Mouse (Mus musculus) ES-E14 (cell line): ENCODE data around the gene Tex33. TPM values are rescaled to one million over a fixed set of nuclear protein-coding genes. Genes with fewer than 3 reads are reported as not detected.

Experiments
- DNase-seq: peaks from one replicate; pipeline ENCODE4 v3.0.0-alpha.2; 2013; ENCODE audit warnings: low read depth, low spot score
- H3K27ac ChIP-seq: 2 replicates; pipeline ENCODE4 v1.5.1; 2012; ENCODE audit warnings: low read depth, mild to moderate bottlenecking, low read length, moderate library complexity, mixed read lengths; ENCODE audit not compliant: poor library complexity, insufficient read depth, severe bottlenecking
- H3K36me3 ChIP-seq: 2 replicates; pipeline ENCODE4 v1.6.1; 2012; ENCODE audit warnings: mild to moderate bottlenecking, low read length, moderate library complexity, mixed read lengths; ENCODE audit not compliant: control insufficient read depth, poor library complexity, insufficient read depth, severe bottlenecking
- H3K4me1 ChIP-seq, 2 experiments: fragments of 150-350 bp in 1 of 2; sonication (generic) in 1 of 2; 2 replicates each; pipeline ENCODE4 v1.6.1; 2012; ENCODE audit warnings: low read length in 2 of 2, mild to moderate bottlenecking in 1 of 2, mixed read lengths in 1 of 2; ENCODE audit not compliant: control insufficient read depth in 2 of 2, insufficient read depth in 2 of 2, poor library complexity in 1 of 2
- H3K4me3 ChIP-seq, 2 experiments: fragments of 150-350 bp in 1 of 2; sonication (generic) in 1 of 2; 2 replicates each; pipeline ENCODE4 v1.5.1; 2012; ENCODE audit warnings: low read length in 2 of 2, low read depth in 1 of 2, mild to moderate bottlenecking in 1 of 2, mixed read lengths in 1 of 2; ENCODE audit not compliant: insufficient read depth in 1 of 2, poor library complexity in 1 of 2, severe bottlenecking in 1 of 2
- H3K9ac ChIP-seq: 2 replicates; pipeline ENCODE4 v1.6.1; 2012; ENCODE audit warnings: low read depth, mild to moderate bottlenecking, low read length, mixed read lengths; ENCODE audit not compliant: poor library complexity, insufficient read depth, severe bottlenecking
- H3K9me3 ChIP-seq: fragments of 150-350 bp; sonication (generic); 2 replicates; pipeline ENCODE4 v1.6.1; 2012; ENCODE audit warnings: low read depth, mild to moderate bottlenecking, low read length; ENCODE audit not compliant: control insufficient read depth, insufficient read depth
- CHD2 ChIP-seq: IDR thresholded peaks from 2 replicates; pipeline ENCODE4 v1.6.1; 2014; ENCODE audit warnings: mild to moderate bottlenecking, low read depth, low read length, inconsistent platforms
- HCFC1 ChIP-seq: IDR thresholded peaks from 2 replicates; pipeline ENCODE4 v1.6.1; 2012; ENCODE audit warnings: low read length, inconsistent platforms, borderline replicate concordance; ENCODE audit not compliant: insufficient read depth
- MAFK ChIP-seq: IDR thresholded peaks from 2 replicates; pipeline ENCODE4 v1.6.1; 2014; ENCODE audit warnings: mild to moderate bottlenecking, low read depth, low read length, inconsistent platforms; ENCODE audit not compliant: insufficient read depth
- ZC3H11A ChIP-seq: IDR thresholded peaks from 2 replicates; pipeline ENCODE4 v1.6.1; 2012; ENCODE audit warnings: low read depth, mild to moderate bottlenecking, inconsistent platforms, low read length, borderline replicate concordance
- ZNF384 ChIP-seq: IDR thresholded peaks from 2 replicates; pipeline ENCODE4 v1.6.1; 2012; ENCODE audit warnings: low read depth, low read length, inconsistent platforms
- in situ Hi-C, 2 experiments: fragments of 600-800 bp; cut with MboI; formaldehyde crosslinking; loops; one replicate each; pipeline ENCODE4 v1.15.1; 2025; ENCODE audit warnings: low sequenced_read_pairs in 2 of 2, inconsistent platforms in 1 of 2; ENCODE audit not compliant: unreplicated experiment in 2 of 2
- total RNA-seq: library from RNA; depleted of rRNA; stranded (reverse); fragments of 300-350 nt; gene quantifications from 2 replicates; pipeline ENCODE4 v1.2.3, GENCODE M21; 2012

The Tex33 gene
- total RNA-seq, 1 experiment: not detected

DNA sequence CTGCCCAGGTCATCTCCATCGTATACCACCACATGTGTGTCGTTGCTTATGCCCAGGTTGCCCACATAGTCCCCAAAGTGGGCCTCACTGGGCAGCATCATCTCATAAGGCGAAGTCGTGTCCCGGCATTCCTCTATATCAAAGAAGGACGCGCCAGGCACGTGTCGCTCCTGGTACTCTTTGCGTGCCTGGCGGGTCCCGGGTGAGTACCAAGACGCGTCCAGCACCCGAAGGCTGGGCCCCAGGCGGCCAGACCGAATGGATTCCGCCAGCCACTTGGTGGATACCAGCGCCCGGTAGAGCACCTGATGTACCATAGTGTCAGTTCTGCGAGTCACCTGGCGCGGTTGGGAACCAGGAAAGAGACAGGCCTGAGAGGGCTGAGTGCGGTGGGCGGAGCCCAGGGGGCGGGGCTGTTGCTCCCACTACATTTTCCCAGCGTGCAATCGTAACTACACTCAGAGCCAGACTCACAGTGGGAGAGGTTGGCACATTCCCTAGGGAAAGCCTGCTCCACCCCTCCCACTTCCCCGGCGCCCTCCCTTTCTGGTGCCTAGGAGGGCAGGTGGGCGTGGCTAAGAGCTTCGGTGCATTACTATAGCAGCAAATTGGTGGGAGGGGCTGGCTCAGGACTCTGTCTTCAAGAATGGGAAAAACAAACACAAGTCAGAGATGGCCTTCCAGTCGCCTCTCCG, 10.0 kb upstream of the Tex33 start, which contains the start of gene Tst:
TSS of gene Tst (minus strand) at position 391 of the 695 bp plus-strand sequence.
- H3K27ac ChIP-seq: peak within 1 kb of the TSS; percentile 91
- H3K4me1 ChIP-seq: peaks cover 0 to 21% of the 10 kb centered on the region in 2 experiments; a peak in 2 of 4 replicates
- H3K4me3 ChIP-seq: peak within 1 kb of the TSS; percentile 80 to 83
- in situ Hi-C loops: no loop called here
- TF ChIP-seq HCFC1 (0 out of 2 replicates have a peak, but pooled peaks have one; percentile 30), CHD2 (no peak), ZC3H11A (no peak), ZNF384 (no peak), MAFK (no peak)
- DNase-seq: peak; percentile 98
- H3K9me3 ChIP-seq: no peaks in the 10 kb centered on the region
- H3K36me3 ChIP-seq: peaks cover 3% of the 10 kb centered on the region; the same call in 1 of the 2 replicates
- H3K9ac ChIP-seq: peak within 1 kb of the TSS; percentile 81

DNA sequence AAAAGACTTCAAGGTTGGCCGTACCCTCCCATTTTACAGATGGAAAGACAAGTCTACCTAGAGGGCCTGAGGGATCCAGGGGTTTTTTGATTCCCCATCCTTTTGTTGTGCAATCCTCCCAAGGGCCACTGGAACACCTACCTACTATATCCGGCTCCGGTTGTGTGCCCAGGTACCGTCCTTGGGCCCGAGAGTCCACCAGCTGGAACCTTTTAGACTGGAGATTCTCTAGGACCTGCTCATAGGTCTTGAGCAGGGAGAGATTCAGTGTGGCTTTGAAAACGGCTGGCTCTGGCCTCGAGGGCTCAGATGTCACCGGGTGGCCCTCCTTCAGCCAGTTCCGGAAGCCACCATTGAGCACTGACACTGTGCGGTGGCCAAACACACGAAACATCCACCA, 9.4 kb upstream of the Tex33 start:
- Histone ChIP-seq H3K4me1 (peaks cover 4 to 20% of the 10 kb centered on the region in 2 experiments; a peak in 2 of 4 replicates), H3K36me3 (peaks cover 1% of the 10 kb centered on the region; the same call in 1 of the 2 replicates), H3K4me3 (peak overlapping the region; percentile 80 to 83), H3K27ac (no peak overlapping the region), H3K9ac (peak overlapping the region; percentile 69; the same call in 1 of the 2 replicates), H3K9me3 (no peaks in the 10 kb centered on the region)
- in situ Hi-C loops: no loop called here
- no peak for TF ChIP-seq HCFC1
- TF ChIP-seq MAFK: no peak
- no peak for TF ChIP-seq CHD2
- TF ChIP-seq ZNF384: no peak
- TF ChIP-seq ZC3H11A: no peak
- no peak for DNase-seq

DNA sequence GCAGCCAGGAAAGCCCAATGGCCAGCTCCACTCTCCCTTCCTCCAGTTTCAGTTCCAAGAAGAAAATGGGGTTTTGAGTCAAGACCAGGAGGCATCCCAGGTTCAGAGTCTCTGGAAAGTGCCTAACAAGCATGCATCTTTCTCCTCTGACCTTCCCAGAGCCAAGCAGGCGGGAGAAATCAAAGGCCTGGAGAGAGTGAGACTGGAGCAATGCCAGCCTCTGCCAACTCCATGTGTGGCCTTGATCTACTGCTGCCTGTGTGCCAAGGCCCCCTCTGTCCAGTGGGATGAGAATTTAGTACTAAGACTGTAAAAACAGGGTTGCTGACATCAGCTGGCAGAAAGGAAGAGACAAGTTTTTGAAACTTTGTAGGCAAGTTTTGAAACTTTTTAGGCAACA, 8.2 kb upstream of the Tex33 start:
- in situ Hi-C loops: no loop called here
- DNase-seq: no peak

DNA sequence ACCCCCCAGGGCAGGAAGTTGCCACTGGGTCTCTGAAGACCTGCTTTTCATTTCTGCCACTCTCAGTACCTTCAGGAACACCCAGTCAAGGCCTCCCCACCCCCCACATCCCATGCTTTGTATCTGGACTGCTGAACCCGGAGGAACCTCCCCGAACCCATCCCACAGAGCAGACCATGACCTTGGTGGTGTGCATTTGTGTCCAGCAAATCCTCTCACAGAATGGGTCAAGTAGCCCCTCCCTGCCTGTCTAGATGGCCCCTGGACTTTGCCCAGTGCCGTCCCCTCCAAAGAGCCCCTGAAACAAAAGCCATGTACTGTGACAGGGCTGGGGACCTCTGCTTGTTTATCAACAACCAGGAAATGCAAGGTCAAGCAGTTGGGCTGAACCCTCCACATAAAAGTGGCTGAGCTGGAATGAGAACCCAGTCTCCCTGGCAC, 7.6 kb upstream of the Tex33 start:
- in situ Hi-C loops: no loop called here
- 0 out of 4 replicates have a peak overlapping the region, but pooled peaks of 1 of the 2 experiments have one; percentile 20 for H3K4me3 ChIP-seq
- H3K9me3 ChIP-seq: no peaks in the 10 kb centered on the region
- peak; percentile 37 for DNase-seq
- peaks cover 2% of the 10 kb centered on the region; the same call in 1 of the 2 replicates for H3K36me3 ChIP-seq
- TF ChIP-seq ZC3H11A (no peak), ZNF384 (no peak), CHD2 (no peak), HCFC1 (no peak), MAFK (no peak)
- peak overlapping the region; percentile 30; the same call in 1 of the 2 replicates for H3K9ac ChIP-seq
- peaks cover 4 to 19% of the 10 kb centered on the region in 2 experiments; a peak in 2 of 4 replicates for H3K4me1 ChIP-seq
- peak overlapping the region; percentile 26; the same call in 1 of the 2 replicates for H3K27ac ChIP-seq

More for the DNA sequence above, 8.2 kb upstream of the Tex33 start:
- no peak overlapping the region for H3K9ac ChIP-seq
- peaks cover 2% of the 10 kb centered on the region; the same call in 1 of the 2 replicates for H3K36me3 ChIP-seq
- H3K9me3 ChIP-seq: no peaks in the 10 kb centered on the region
- peaks cover 4 to 19% of the 10 kb centered on the region in 2 experiments; a peak in 2 of 4 replicates for H3K4me1 ChIP-seq
- TF ChIP-seq ZC3H11A (no peak), MAFK (no peak), CHD2 (no peak), HCFC1 (no peak), ZNF384 (no peak)
- peak overlapping the region; percentile 26; the same call in 1 of the 2 replicates for H3K27ac ChIP-seq
- H3K4me3 ChIP-seq: no peak overlapping the region
